Mouse (Mus musculus) limb, embryonic 15.5 days (tissue): ENCODE measurements at regions not wholly inside any gene's neighbourhood (a gene's known extent, or its start where the extent isn't known, plus 50 kb on each side); places are given as distances from the start of the nearest gene placed in this dataset.

ENCODE experiments used
- ATAC-seq: fragments of 200-750 bp; cut with Nextera tagmentation; 2 replicates; pipeline ENCODE4 v1.8.0; 2017; ENCODE audit warnings: low read depth, moderate TSS enrichment; ENCODE audit not compliant: insufficient number of reproducible peaks, low FRiP score, low TSS enrichment
- H3K27ac ChIP-seq: fragments of 300-500 bp; sonication (generic); 2 replicates; pipeline ENCODE4 v1.5.1; 2015; ENCODE audit warnings: moderate library complexity, mild to moderate bottlenecking, inconsistent platforms
- H3K27me3 ChIP-seq: fragments of 300-500 bp; sonication (generic); 2 replicates; pipeline ENCODE4 v1.6.1; 2015; ENCODE audit warnings: inconsistent platforms
- H3K36me3 ChIP-seq: fragments of 300-500 bp; sonication (generic); 2 replicates; pipeline ENCODE4 v1.6.1; 2015; ENCODE audit warnings: inconsistent platforms
- H3K4me1 ChIP-seq: fragments of 300-500 bp; sonication (generic); 2 replicates; pipeline ENCODE4 v1.6.1; 2015; ENCODE audit warnings: inconsistent platforms
- H3K4me2 ChIP-seq: fragments of 300-500 bp; sonication (generic); 2 replicates; pipeline ENCODE4 v1.6.1; 2015; ENCODE audit warnings: mild to moderate bottlenecking, inconsistent platforms
- H3K4me3 ChIP-seq: fragments of 300-500 bp; sonication (generic); 2 replicates; pipeline ENCODE4 v1.5.1; 2015; ENCODE audit warnings: mild to moderate bottlenecking, inconsistent platforms
- H3K9ac ChIP-seq: fragments of 300-500 bp; sonication (generic); 2 replicates; pipeline ENCODE4 v1.6.1; 2015; ENCODE audit warnings: inconsistent platforms
- H3K9me3 ChIP-seq: fragments of 300-500 bp; sonication (generic); 2 replicates; pipeline ENCODE4 v1.6.1; 2016; ENCODE audit warnings: inconsistent platforms
- WGBS: fragments of 180-500 bp; shearing (Covaris S2); methylation state at CpG from one replicate; pipeline ENCODE4 v1.1.7; 2015; 5-methylcytosine and 5-hydroxymethylcytosine counted together

DNA sequence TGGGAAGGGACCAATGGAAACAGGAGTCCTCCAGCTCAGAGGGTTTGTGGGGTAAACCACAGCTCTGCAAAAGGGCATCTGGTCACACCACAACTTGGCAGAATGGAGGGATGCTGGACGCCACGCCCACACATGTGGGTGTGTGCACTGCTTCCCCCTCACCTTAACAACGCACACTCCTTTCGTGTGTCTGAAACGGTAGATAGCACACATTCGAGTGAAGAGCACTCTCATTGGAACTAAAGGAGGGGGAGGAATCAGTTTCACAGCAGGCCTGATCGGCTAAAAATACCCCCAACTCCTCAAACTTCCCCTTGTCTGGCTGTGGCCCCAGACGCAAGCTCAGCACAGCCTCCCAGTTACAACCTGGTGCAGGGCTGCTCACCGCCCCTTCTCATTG lies 118.3 kb upstream of the Klf14 start:
- no peak overlapping the region for H3K4me3 ChIP-seq
- H3K4me2 ChIP-seq, result no peak overlapping the region
- H3K27ac ChIP-seq, result no peak overlapping the region
- no peaks in the 10 kb centered on the region for H3K9me3 ChIP-seq
- ATAC-seq, result no peak
- no peak overlapping the region for H3K9ac ChIP-seq
- peaks cover 56% of the 10 kb centered on the region for H3K4me1 ChIP-seq
- WGBS, result 58% methylated on average over 9 of the region's 9 CpGs
- H3K36me3 ChIP-seq, result no peaks in the 10 kb centered on the region
- no peaks in the 10 kb centered on the region for H3K27me3 ChIP-seq

DNA sequence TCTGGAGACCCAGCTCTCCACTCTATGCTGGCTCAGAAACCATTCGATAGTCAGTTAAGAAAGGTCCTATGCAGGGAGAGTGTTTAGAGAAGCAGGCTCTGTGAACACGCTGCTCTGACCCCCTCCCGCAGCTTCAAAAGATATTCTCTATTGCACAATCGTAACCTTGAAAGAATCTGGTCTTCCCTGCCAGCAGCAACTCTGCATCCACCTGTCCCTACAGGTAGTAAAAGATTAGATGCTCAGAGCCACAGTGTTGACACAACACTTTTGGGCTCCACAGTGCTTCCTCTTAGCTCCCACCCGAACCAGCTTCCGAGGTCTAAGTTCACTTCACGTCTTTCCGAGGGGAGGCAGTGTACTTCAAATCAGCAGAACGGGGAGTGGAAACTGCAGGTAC lies 118.9 kb upstream of the Klf14 start:
- H3K4me2 ChIP-seq, result no peak overlapping the region
- H3K9me3 ChIP-seq, result no peaks in the 10 kb centered on the region
- WGBS, result 66% methylated on average over 9 of the region's 9 CpGs
- H3K36me3 ChIP-seq, result no peaks in the 10 kb centered on the region
- no peak overlapping the region for H3K9ac ChIP-seq
- H3K27ac ChIP-seq, result no peak overlapping the region
- H3K4me1 ChIP-seq, result peaks cover 62% of the 10 kb centered on the region
- no peak overlapping the region for H3K4me3 ChIP-seq
- no peak for ATAC-seq
- no peaks in the 10 kb centered on the region for H3K27me3 ChIP-seq

DNA sequence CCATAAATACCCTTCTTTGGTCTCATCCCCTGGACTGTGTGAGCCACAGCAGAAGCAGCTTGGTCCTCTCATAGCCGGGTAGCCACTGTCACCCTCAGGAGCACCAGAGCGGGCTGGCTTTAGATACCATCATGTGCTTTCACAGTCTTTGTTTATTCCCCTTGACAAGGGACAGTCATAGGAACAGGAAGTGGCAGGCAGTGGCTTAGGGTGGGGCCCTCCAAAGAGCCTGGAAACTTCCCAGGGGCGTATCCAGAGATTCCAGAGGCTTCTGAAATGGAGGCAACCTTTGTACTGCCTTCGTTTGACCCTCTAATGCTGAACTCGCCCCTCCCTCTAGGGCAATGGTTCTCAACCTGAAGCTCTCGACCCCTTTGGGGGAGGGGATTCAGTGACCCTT lies 119.5 kb upstream of the Klf14 start:
- Histone ChIP-seq H3K9ac (no peak overlapping the region), H3K27me3 (no peaks in the 10 kb centered on the region), H3K36me3 (no peaks in the 10 kb centered on the region), H3K4me3 (no peak overlapping the region), H3K4me2 (no peak overlapping the region), H3K9me3 (no peaks in the 10 kb centered on the region), H3K4me1 (peaks cover 67% of the 10 kb centered on the region), H3K27ac (no peak overlapping the region)
- WGBS, result 66% methylated on average over 6 of the region's 6 CpGs
- no peak for ATAC-seq

DNA sequence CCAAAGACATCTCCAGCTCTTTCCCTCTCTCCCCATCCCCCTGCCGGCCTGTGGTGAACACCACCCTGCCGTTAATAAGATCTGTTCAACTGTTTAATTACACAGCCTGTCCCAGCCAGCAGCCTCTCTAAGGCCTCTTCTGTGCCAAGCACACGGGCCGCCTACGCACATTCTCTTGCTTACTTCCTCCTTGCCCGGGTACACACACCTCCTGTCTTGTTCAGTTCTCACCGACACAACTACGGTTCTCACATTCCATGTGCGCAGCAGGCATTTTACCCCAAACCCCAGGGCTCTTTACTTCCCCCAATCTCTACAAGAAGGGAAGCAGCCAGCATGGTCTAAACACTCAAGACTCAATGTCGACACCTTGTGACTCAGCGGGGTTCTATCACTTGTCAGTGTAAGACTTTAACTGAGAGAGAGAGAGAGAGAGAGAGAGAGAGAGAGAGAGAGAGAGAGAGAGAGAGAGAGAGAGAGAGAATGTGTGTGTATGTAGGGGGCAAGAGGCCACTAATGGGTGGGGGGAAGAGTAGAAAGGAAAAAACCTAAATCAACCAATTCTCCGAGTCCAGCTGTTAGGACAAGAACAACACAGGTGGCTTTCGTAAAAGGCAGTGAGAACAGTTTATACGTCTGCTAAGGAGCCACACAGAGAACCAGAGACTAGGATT lies 120.8 kb upstream of the Klf14 start:
- 45% methylated on average over 14 of the region's 14 CpGs for WGBS
- no peaks in the 10 kb centered on the region for H3K27me3 ChIP-seq
- peaks cover 63% of the 10 kb centered on the region for H3K4me1 ChIP-seq
- H3K36me3 ChIP-seq, result no peaks in the 10 kb centered on the region
- H3K4me3 ChIP-seq, result no peak overlapping the region
- no peak overlapping the region for H3K27ac ChIP-seq
- ATAC-seq, result no peak
- no peak overlapping the region for H3K9ac ChIP-seq
- H3K9me3 ChIP-seq, result no peaks in the 10 kb centered on the region
- no peak overlapping the region for H3K4me2 ChIP-seq

DNA sequence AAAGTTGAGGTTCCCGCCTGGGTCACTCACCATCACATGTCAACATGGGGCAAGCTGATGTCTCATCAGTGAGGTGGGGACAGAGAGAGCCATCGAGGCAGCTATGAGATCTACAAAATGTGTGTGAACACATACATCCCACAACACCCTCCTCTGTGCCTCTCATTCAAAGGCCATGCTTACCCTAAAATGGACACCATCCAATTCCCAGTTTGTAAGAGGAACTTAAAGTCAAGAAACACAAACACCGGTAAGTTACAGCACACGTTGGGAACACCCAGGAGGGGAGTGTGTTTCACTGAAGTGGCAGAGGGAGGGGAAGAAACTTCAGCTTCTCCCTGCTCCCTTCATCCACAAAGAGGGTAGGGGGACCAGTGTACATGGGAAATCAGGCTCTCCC lies 121.4 kb upstream of the Klf14 start:
- H3K27ac ChIP-seq, result no peak overlapping the region
- ATAC-seq, result no peak
- H3K9ac ChIP-seq, result no peak overlapping the region
- WGBS, result 81% methylated on average over 4 of the region's 4 CpGs
- no peaks in the 10 kb centered on the region for H3K9me3 ChIP-seq
- H3K36me3 ChIP-seq, result no peaks in the 10 kb centered on the region
- H3K4me1 ChIP-seq, result peaks cover 57% of the 10 kb centered on the region
- H3K4me2 ChIP-seq, result no peak overlapping the region
- H3K27me3 ChIP-seq, result no peaks in the 10 kb centered on the region
- no peak overlapping the region for H3K4me3 ChIP-seq

DNA sequence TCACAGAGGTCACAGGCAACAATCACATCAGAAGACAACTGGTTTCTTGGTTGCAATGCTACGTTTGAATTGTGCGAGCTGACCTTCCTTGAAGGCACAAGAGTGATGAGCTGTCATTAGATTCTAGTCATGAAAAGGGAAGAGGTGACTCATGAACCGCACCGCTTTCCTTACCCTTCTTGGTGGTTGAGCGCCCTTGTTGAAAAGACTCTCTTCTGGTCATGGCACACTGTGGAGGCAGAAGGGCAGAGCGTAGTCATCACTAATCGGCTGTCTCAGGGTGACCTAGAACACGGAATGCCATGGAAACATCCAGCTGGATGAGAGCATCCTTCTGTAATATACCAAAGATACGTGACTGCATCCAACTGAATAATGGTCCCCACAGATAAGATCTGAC lies 121.8 kb upstream of the Klf14 start:
- H3K4me3 ChIP-seq, result no peak overlapping the region
- no peak overlapping the region for H3K27ac ChIP-seq
- H3K9me3 ChIP-seq, result no peaks in the 10 kb centered on the region
- H3K4me2 ChIP-seq, result no peak overlapping the region
- 92% methylated on average over 9 of the region's 9 CpGs for WGBS
- no peak overlapping the region for H3K9ac ChIP-seq
- no peaks in the 10 kb centered on the region for H3K36me3 ChIP-seq
- H3K27me3 ChIP-seq, result no peaks in the 10 kb centered on the region
- H3K4me1 ChIP-seq, result peaks cover 53% of the 10 kb centered on the region
- ATAC-seq, result no peak

DNA sequence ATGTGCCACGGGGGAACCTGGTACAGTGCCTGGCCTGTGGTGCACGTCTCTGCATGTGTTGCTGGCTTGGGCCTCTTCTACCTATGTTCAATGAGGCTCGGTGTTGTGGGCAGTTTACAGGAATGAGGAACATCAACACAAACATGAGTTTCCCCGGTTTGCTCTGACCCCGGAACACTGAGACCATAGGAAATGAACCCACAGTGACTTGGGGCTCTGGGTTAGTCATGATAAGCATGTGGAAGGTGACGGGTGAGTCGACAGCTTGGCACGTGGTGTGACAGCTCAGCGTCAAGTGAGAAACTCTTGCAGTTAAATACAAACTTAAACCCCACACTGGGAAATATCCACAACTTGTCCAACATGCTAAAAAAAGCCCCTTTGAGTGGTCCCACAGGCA lies 122.4 kb upstream of the Klf14 start:
- WGBS, result 78% methylated on average over 9 of the region's 9 CpGs
- no peaks in the 10 kb centered on the region for H3K9me3 ChIP-seq
- H3K4me2 ChIP-seq, result no peak overlapping the region
- no peak for ATAC-seq
- H3K27ac ChIP-seq, result no peak overlapping the region
- H3K4me1 ChIP-seq, result peaks cover 47% of the 10 kb centered on the region
- H3K4me3 ChIP-seq, result no peak overlapping the region
- H3K27me3 ChIP-seq, result no peaks in the 10 kb centered on the region
- H3K36me3 ChIP-seq, result no peaks in the 10 kb centered on the region
- no peak overlapping the region for H3K9ac ChIP-seq

DNA sequence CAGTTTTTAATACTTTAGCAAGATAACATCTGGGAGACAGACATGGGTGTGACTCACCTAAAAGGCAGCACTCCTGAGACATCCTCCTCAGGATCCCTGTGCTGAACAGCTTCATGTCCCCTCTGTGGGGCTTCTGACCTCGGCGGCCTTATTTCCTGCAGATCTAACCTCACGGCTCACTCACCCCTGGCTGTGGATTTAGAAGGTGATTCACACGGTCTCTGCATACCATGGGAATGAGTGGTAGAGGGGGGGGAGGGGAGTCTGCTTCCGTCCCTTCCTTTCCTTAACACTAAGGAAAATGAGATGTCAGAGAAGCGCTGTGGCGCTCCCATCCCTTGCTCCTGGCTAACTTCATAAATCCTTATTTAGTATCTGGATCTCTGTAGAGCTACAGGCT lies 123.1 kb upstream of the Klf14 start:
- 52% methylated on average over 7 of the region's 7 CpGs for WGBS
- Histone ChIP-seq H3K9me3 (no peaks in the 10 kb centered on the region), H3K36me3 (no peaks in the 10 kb centered on the region), H3K27me3 (no peaks in the 10 kb centered on the region), H3K4me3 (no peak overlapping the region), H3K4me1 (peaks cover 41% of the 10 kb centered on the region), H3K27ac (no peak overlapping the region), H3K4me2 (no peak overlapping the region), H3K9ac (no peak overlapping the region)
- no peak for ATAC-seq

DNA sequence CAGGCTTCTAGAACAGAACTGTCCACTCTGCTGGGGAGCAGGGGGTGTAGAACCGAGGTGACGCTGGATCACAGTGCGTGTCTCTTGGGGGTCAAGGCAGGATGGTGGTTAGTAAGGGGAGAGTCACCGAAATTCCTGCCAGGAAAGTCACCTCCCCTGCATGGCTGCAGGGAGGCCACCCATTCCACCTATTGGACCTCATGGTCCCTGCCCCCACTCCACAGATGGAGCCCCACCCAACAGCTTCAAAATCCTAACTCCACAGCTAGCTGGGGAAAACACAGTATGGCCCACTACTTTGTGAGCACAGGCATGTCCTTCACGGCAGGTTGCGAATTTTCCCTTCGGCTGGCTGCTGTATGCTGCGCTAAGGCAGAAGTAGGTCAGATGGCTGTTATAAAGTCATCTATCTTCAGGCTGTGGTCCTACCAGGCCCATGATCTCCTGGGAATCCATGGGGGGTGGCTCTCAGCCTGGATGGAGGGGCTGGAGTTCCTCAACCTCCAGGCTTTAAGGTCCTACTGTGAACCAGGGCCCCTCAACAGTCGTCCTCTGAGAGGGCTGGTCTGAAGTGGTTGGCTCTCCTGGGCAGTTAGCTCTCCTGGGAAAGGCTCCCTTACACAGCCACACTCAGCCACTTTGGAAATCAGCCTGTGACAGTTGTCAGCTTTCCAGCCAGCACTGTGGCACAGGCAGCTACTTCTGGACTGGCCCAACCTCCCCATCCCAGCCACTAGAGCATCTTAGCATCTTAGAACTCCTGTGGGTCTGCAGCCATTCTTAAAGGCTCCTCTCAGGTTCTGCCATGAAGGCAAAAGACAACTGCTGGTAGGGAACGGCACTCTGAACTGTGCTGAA lies 124.0 kb upstream of the Klf14 start:
- no peak overlapping the region for H3K4me2 ChIP-seq
- ATAC-seq, result no peak
- peaks cover 38% of the 10 kb centered on the region for H3K4me1 ChIP-seq
- H3K9ac ChIP-seq, result no peak overlapping the region
- H3K9me3 ChIP-seq, result no peaks in the 10 kb centered on the region
- H3K27me3 ChIP-seq, result no peaks in the 10 kb centered on the region
- no peak overlapping the region for H3K27ac ChIP-seq
- 67% methylated on average over 10 of the region's 10 CpGs for WGBS
- H3K4me3 ChIP-seq, result no peak overlapping the region
- no peaks in the 10 kb centered on the region for H3K36me3 ChIP-seq

DNA sequence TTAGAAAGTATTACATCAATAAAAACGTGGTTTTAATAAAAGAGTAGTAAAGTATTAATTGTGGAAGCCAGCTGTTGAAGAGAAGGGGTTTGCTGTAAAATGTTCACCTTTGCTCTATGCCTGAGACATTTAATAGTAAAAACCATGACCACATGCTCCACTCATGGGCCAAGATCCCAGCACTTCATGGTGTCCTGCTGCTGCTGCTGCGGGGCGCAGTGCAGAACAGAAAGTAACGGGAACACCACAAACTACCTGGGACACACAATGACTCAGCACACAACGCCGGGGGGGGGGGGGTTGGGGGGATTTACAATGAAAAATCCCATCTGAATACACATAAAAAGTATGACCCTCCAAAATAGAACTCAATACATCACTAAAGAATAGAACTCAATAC lies 124.8 kb upstream of the Klf14 start:
- H3K9ac ChIP-seq, result no peak overlapping the region
- H3K4me3 ChIP-seq, result no peak overlapping the region
- ATAC-seq, result no peak
- H3K4me1 ChIP-seq, result peaks cover 38% of the 10 kb centered on the region
- WGBS, result 40% methylated on average over 6 of the region's 6 CpGs
- no peaks in the 10 kb centered on the region for H3K9me3 ChIP-seq
- H3K27ac ChIP-seq, result no peak overlapping the region
- H3K27me3 ChIP-seq, result no peaks in the 10 kb centered on the region
- H3K36me3 ChIP-seq, result no peaks in the 10 kb centered on the region
- no peak overlapping the region for H3K4me2 ChIP-seq

DNA sequence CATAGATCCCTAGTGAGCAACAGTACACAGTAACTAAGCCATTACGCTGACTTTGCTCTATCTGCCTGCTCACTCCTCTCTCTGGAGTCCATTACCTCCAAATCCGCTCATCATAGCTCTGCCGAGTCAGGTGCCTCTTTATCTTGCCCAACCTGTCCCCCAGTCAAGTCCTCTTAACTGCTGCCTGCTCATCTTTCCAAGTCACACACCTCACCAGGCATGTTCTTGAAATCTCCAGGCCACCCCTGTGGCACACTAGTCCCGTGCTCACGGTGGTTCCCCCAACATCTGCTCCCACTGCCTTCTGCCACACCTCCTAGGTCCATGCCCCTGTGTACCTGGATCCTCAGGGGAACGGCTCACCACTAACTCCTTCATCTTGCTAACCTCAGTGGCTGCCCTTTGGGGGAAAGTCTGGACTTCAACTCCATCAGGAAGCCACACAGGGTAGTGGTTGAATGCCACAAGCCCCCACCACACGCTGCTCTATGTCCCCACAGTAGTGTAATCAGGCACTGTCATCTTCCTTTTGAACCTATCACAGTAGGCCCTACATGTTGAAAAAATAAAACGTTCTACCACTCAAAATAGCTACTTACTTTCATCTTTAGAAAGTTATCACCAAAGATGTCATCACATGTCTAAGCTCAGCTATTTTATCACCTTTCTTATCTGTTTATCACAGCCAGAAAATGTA lies 126.3 kb upstream of the Klf14 start:
- Histone ChIP-seq H3K9ac (no peak overlapping the region), H3K9me3 (no peaks in the 10 kb centered on the region), H3K36me3 (no peaks in the 10 kb centered on the region), H3K4me3 (no peak overlapping the region), H3K27me3 (no peaks in the 10 kb centered on the region), H3K27ac (no peak overlapping the region), H3K4me2 (no peak overlapping the region), H3K4me1 (peaks cover 37% of the 10 kb centered on the region)
- no peak for ATAC-seq
- 78% methylated on average over 8 of the region's 8 CpGs for WGBS

DNA sequence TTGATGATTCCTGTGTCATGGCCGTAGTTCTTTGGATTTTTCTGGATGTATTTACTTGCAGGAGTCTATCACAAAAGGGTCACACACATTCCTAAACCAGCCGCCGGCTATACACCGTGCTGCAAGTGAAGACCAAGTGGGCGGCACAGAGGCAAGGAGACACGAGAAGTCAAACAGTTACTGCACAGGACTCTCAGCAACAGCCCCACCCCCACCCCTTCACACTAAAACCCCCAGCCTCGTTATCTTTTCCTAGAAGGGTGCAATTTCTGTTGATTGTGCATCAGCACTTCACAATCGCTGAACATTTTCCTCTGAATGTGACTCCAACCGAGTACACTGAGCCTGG lies 126.9 kb upstream of the Klf14 start:
- H3K9me3 ChIP-seq, result no peaks in the 10 kb centered on the region
- H3K4me1 ChIP-seq, result peaks cover 36% of the 10 kb centered on the region
- no peak for ATAC-seq
- no peak overlapping the region for H3K4me2 ChIP-seq
- no peak overlapping the region for H3K4me3 ChIP-seq
- no peak overlapping the region for H3K27ac ChIP-seq
- no peaks in the 10 kb centered on the region for H3K27me3 ChIP-seq
- WGBS, result 77% methylated on average over 9 of the region's 9 CpGs
- no peak overlapping the region for H3K9ac ChIP-seq
- no peaks in the 10 kb centered on the region for H3K36me3 ChIP-seq
